In the genomic region with DNA sequence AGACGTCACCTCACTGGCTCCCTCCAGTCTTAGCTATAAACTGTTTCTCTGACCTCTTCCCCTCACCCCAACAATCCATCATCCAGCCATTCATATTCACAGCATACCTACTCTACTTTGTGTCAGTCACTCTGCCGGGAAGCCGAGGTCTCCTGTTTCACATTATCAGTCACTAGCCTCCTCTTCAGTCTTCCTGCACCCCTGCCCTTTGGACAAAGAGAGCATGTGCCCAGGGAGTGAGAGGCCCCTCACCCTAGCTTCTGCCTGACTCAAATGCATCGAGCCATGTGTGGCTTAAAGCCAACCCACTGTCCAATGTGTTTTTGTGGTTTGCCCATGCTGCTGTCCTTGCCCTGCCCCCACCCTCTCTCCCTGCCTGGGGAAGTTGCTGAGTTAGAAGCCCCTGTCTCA, we compare ENCODE assay signal across 9 mouse cellular contexts. TPM values are rescaled to one million over a fixed set of nuclear protein-coding genes. Genes with fewer than 3 reads are reported as not detected.
DNase-seq lines count a peak whose midpoint lies in the region; ATAC-seq and TF ChIP-seq lines count a peak whose summit lies in the region.
"Had no signal": no experiment of that assay in that cellular context is flagged by ENCODE, and none has a peak within 500 bp of the region (broad histone marks: within the 10 kb centered on the region; RNA-seq: fewer than 3 reads in every experiment).

No protein-coding gene starts in this region.

- H3K36me3 ChIP-seq in heart, embryonic 16.5 days (ENCODE audit: control insufficient read depth, insufficient read depth), result no peaks in the 10 kb centered on the region
- H3K36me3 ChIP-seq in heart, adult 2 months (ENCODE audit: control insufficient read depth, insufficient read depth, low read length), result no peaks in the 10 kb centered on the region
- H3K36me3 ChIP-seq in limb, embryonic 14.5 days (ENCODE audit: control insufficient read depth, insufficient read depth, low read length), result no peaks in the 10 kb centered on the region

- intact Hi-C loops in heart, adult 2 months (cut with DNase I), result no loop called here

- ATAC-seq in heart, embryonic 16.5 days (replicated peaks; ENCODE audit: extremely low read depth, insufficient read depth, low FRiP score), result no peak
- ATAC-seq in limb, embryonic 14.5 days (ENCODE audit: low FRiP score, low read depth), result 0 out of 2 replicates have a peak, but pooled peaks have one; percentile 48

- no peak for TF ChIP-seq POLR2A in heart, adult 2 months (IDR thresholded peaks at IDR 0.05; ENCODE audit: insufficient read depth, low read depth, low read length)
- no peak for TF ChIP-seq POLR2A in limb, embryonic 14.5 days (IDR thresholded peaks at IDR 0.05; ENCODE audit: borderline replicate concordance, extremely low read depth, insufficient read depth, insufficient read length)

- TF ChIP-seq EP300 in heart, adult 2 months (IDR thresholded peaks at IDR 0.05; ENCODE audit: insufficient read depth, low read depth, low read length), result no peak

- H3K79me2 ChIP-seq in heart, adult 2 months (replicated peaks; ENCODE audit: control insufficient read depth, insufficient read depth, low read length), result no peaks in the 10 kb centered on the region

- no peak overlapping the region for H3K4me2 ChIP-seq in heart, embryonic 16.5 days (ENCODE audit: low read depth, low read length)
- H3K4me2 ChIP-seq in limb, embryonic 14.5 days (replicated peaks; ENCODE audit: low read depth, low read length, severe bottlenecking), result no peak overlapping the region

- no peak overlapping the region for H3K4me3 ChIP-seq in heart, embryonic 16.5 days (ENCODE audit: low read length)
- no peak overlapping the region for H3K4me3 ChIP-seq in heart, adult 2 months
- H3K4me3 ChIP-seq in limb, embryonic 14.5 days (replicated peaks; ENCODE audit: low read length), result no peak overlapping the region

- peak overlapping the region; percentile 49; the same call in 1 of the 2 replicates for H3K27ac ChIP-seq in heart, embryonic 16.5 days (ENCODE audit: low read length)
- H3K27ac ChIP-seq in heart, adult 2 months, result no peak overlapping the region
- H3K27ac ChIP-seq in limb, embryonic 14.5 days (replicated peaks; ENCODE audit: low read depth, low read length), result no peak overlapping the region

- DNase-seq in heart, adult 2 months, result no peak
- DNase-seq in thymus, postnatal 4 days, result peak; percentile 33
- no peak for DNase-seq in thymus, postnatal 14 days
- no peak for DNase-seq in limb, embryonic 14.5 days (ENCODE audit: low spot score)
- DNase-seq in urinary bladder, adult 18-20 months (ENCODE audit: low spot score in 2 of 2), result no peak
- no peak for DNase-seq in cerebellum, adult 11-12 months
- DNase-seq in cerebellum, adult 18-20 months, result no peak
- DNase-seq: layer of hippocampus, postnatal 36 days had no signal

- H3K27me3 ChIP-seq in heart, embryonic 16.5 days (ENCODE audit: control insufficient read depth, insufficient read depth, low read length), result no peaks in the 10 kb centered on the region
- H3K27me3 ChIP-seq in heart, adult 2 months (ENCODE audit: control insufficient read depth, insufficient read depth, low read length), result no peaks in the 10 kb centered on the region
- no peaks in the 10 kb centered on the region for H3K27me3 ChIP-seq in limb, embryonic 14.5 days (ENCODE audit: control insufficient read depth, insufficient read depth, low read length)

- no peaks in the 10 kb centered on the region for H3K9me3 ChIP-seq in heart, embryonic 16.5 days (replicated peaks; ENCODE audit: control insufficient read depth, low read length)
- no peaks in the 10 kb centered on the region for H3K9me3 ChIP-seq in limb, embryonic 14.5 days (ENCODE audit: control insufficient read depth, low read length)

- WGBS in heart, embryonic 16.5 days, result 10% methylated on average over 4 of the region's 4 CpGs
- 22% methylated on average over 4 of the region's 4 CpGs for WGBS in heart, adult 2 months
- WGBS in limb, embryonic 14.5 days, result 17% methylated on average over 4 of the region's 4 CpGs

- H3K4me1 ChIP-seq in heart, embryonic 16.5 days (ENCODE audit: control insufficient read depth, insufficient read depth, low read length), result peaks cover 23% of the 10 kb centered on the region
- no peaks in the 10 kb centered on the region for H3K4me1 ChIP-seq in heart, adult 2 months (ENCODE audit: control insufficient read depth, insufficient read depth, low read length)
- H3K4me1 ChIP-seq in limb, embryonic 14.5 days (ENCODE audit: control insufficient read depth, insufficient read depth, low read length), result peaks cover 17% of the 10 kb centered on the region

- TF ChIP-seq CTCF in heart, adult 2 months (IDR thresholded peaks at IDR 0.05), result no peak

- no peak overlapping the region for H3K9ac ChIP-seq in heart, embryonic 16.5 days (ENCODE audit: low read length)
- H3K9ac ChIP-seq in heart, adult 2 months (ENCODE audit: low read depth, low read length), result no peak overlapping the region
- H3K9ac ChIP-seq in limb, embryonic 14.5 days (ENCODE audit: low read depth, low read length, severe bottlenecking), result no peak overlapping the region

RNA-seq across cellular contexts. Expression of a gene that starts 28.2 kb away (rescaled TPM):
- polyA plus RNA-seq in heart, embryonic 16.5 days (2015; fragmentation: Nextera tagmentation; extraction: Ambion mirVana), result 20.3 and 20.9 TPM in 2 replicates
- 10 to 100 TPM; 16.7 to 18.4 TPM for total RNA-seq in heart, adult 2 months (2021)
- 12.1 and 25.0 TPM in 2 replicates for polyA plus RNA-seq in heart, adult 2 months (2012; rRNA removed)
- polyA plus RNA-seq in limb, embryonic 14.5 days (2012; rRNA removed), result 14.9 and 15.6 TPM in 2 replicates
- polyA plus RNA-seq in limb, embryonic 14.5 days (2014; fragmentation: Nextera tagmentation; extraction: Ambion mirVana), result 13.0 and 15.2 TPM in 2 replicates
